Mouse (Mus musculus): ENCODE measurements at regions not wholly inside any gene's neighbourhood (a gene's known extent, or its start where the extent isn't known, plus 50 kb on each side); places are given as distances from the start of the nearest gene placed in this dataset.

- no peak overlapping the region for H3K27ac ChIP-seq
- no peak overlapping the region for H3K9ac ChIP-seq
- WGBS, result 81% methylated on average over 3 of the region's 3 CpGs
- H3K4me3 ChIP-seq, result no peak overlapping the region
- ATAC-seq (ENCODE audit: low FRiP score, low read depth), result no peak
- no peaks in the 10 kb centered on the region for H3K36me3 ChIP-seq
- H3K4me2 ChIP-seq (replicated peaks), result no peak overlapping the region
- no peaks in the 10 kb centered on the region for H3K4me1 ChIP-seq
- no peaks in the 10 kb centered on the region for H3K27me3 ChIP-seq
- H3K9me3 ChIP-seq, result no peaks in the 10 kb centered on the region
These were observed 132.4 kb downstream of the Ifng start for GRCm38 (mm10) chr10:118573247-118573646.

DNA sequence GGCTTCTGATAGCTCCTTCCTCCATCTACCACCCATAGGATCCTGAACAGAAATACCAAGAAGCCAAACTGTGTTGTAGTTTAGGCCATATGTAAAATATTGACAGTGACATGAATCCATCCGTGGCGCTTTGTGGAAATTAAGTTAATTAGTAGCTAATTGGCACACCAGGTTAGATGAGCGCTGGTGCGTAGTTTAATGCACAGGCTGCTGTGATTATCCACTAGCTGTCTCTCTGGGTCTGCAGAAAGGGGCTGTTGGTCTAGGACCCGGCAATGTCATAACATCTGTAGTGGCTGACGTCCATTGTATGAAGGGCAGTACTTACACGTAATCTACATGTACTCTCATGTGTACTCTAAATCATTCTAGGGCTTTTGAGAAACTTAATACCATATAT, 134.7 kb downstream of the Ifng start:
- 83% methylated on average over 7 of the region's 7 CpGs for WGBS

DNA sequence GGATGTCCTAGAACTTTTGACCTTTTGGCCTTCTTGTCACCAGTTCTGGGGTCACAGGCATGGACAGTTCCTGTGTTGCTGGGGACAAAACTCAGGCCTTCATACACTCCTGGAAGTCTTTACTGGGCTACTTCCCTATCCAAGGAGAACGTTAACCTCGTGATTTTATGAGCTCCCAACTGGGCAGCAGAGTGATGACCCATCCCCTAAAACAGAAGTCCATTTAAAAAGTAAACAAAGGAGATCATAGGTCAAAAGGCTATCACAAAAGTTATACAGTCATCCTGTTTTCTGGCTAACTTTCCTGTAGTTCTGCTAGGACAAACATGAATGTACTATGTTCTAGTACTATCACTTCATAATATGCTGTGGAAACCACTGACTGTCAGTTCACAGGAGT, 140.5 kb downstream of the Ifng start:
- Histone ChIP-seq H3K36me3 (no peaks in the 10 kb centered on the region), H3K4me2 (replicated peaks) (no peak overlapping the region), H3K4me1 (no peaks in the 10 kb centered on the region), H3K9me3 (0 out of 2 replicates have a peak, but pooled peaks cover 3% of the 10 kb centered on the region), H3K27me3 (no peaks in the 10 kb centered on the region), H3K27ac (no peak overlapping the region), H3K4me3 (no peak overlapping the region), H3K9ac (no peak overlapping the region)
- 27% methylated on average over 2 of the region's 2 CpGs for WGBS
- ATAC-seq (ENCODE audit: low FRiP score, low read depth), result no peak

More for the DNA sequence above, 134.7 kb downstream of the Ifng start:
- no peak overlapping the region for H3K9ac ChIP-seq
- no peak overlapping the region for H3K4me3 ChIP-seq
- H3K36me3 ChIP-seq, result no peaks in the 10 kb centered on the region
- no peak for ATAC-seq (ENCODE audit: low FRiP score, low read depth)
- H3K27me3 ChIP-seq, result no peaks in the 10 kb centered on the region
- H3K4me2 ChIP-seq (replicated peaks), result no peak overlapping the region
- H3K4me1 ChIP-seq, result no peaks in the 10 kb centered on the region
- H3K27ac ChIP-seq, result no peak overlapping the region
- H3K9me3 ChIP-seq, result 0 out of 2 replicates have a peak, but pooled peaks cover 3% of the 10 kb centered on the region

DNA sequence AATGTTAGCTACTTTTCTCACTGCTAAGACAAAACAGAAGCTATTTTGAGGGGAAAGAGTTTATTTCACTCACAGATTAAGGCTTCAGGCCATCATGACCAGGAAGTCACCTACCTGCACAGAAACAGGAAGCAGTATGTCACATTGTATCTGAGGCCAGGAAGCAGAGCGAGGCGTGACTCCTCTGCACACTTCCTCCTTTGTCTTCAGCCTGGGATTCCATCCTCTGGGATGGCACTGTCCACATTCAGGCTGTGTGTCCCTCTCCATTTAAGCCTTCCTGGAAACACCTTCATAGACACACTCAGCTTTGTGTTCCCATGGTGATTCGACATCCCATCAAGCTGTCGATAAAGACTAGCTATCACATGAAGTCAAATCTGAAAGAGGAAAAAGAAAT, 145.0 kb downstream of the Ifng start:
- 89% methylated on average over 4 of the region's 4 CpGs for WGBS
- no peak overlapping the region for H3K4me3 ChIP-seq
- no peaks in the 10 kb centered on the region for H3K4me1 ChIP-seq
- no peaks in the 10 kb centered on the region for H3K9me3 ChIP-seq
- no peak overlapping the region for H3K27ac ChIP-seq
- H3K9ac ChIP-seq, result no peak overlapping the region
- H3K27me3 ChIP-seq, result no peaks in the 10 kb centered on the region
- H3K36me3 ChIP-seq, result no peaks in the 10 kb centered on the region
- no peak overlapping the region for H3K4me2 ChIP-seq (replicated peaks)
- ATAC-seq (ENCODE audit: low FRiP score, low read depth), result no peak

DNA sequence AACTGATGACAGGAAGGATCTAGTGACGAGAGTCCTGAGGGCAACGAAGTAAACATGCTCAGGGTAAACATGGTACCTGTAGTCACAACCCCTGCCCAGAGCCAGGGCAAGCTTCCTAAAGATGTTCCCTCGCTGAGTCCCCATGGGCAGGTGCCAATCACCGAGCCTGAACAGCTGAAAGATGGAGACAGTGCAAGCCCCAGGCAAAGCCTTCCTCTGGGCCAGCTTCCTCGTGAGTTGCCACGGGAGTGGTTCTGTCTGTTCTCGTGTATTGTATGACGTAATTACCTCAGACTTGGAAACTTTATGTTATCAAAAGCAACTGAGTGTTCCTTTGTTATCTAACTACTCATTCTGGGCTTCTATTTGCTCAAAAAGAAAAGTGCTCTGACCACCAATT, 147.4 kb downstream of the Ifng start:
- no peaks in the 10 kb centered on the region for H3K9me3 ChIP-seq
- H3K27ac ChIP-seq, result no peak overlapping the region
- no peak overlapping the region for H3K4me2 ChIP-seq (replicated peaks)
- H3K4me1 ChIP-seq, result no peaks in the 10 kb centered on the region
- no peaks in the 10 kb centered on the region for H3K27me3 ChIP-seq
- no peak for ATAC-seq (ENCODE audit: low FRiP score, low read depth)
- H3K4me3 ChIP-seq, result no peak overlapping the region
- 62% methylated on average over 8 of the region's 8 CpGs for WGBS
- H3K36me3 ChIP-seq, result no peaks in the 10 kb centered on the region
- no peak overlapping the region for H3K9ac ChIP-seq

GRCm38 (mm10) chr10:118592648-118593368, 152.0 kb downstream of the Ifng start:
- no peak overlapping the region for H3K4me2 ChIP-seq (replicated peaks)
- WGBS, result 30% methylated on average over 16 of the region's 16 CpGs
- H3K36me3 ChIP-seq, result no peaks in the 10 kb centered on the region
- no peaks in the 10 kb centered on the region for H3K9me3 ChIP-seq
- no peak overlapping the region for H3K27ac ChIP-seq
- no peak overlapping the region for H3K9ac ChIP-seq
- no peaks in the 10 kb centered on the region for H3K27me3 ChIP-seq
- peak; percentile 67; the same call in 1 of the 2 replicates for ATAC-seq (ENCODE audit: low FRiP score, low read depth)
- no peak overlapping the region for H3K4me3 ChIP-seq
- peaks cover 7% of the 10 kb centered on the region for H3K4me1 ChIP-seq

- no peak overlapping the region for H3K4me2 ChIP-seq (replicated peaks)
- no peak for ATAC-seq (ENCODE audit: low FRiP score, low read depth)
- H3K9ac ChIP-seq, result no peak overlapping the region
- WGBS, result 67% methylated on average over 8 of the region's 8 CpGs
- no peaks in the 10 kb centered on the region for H3K27me3 ChIP-seq
- no peak overlapping the region for H3K27ac ChIP-seq
- H3K4me1 ChIP-seq, result peaks cover 11% of the 10 kb centered on the region
- H3K4me3 ChIP-seq, result no peak overlapping the region
- no peaks in the 10 kb centered on the region for H3K9me3 ChIP-seq
- H3K36me3 ChIP-seq, result no peaks in the 10 kb centered on the region
These were observed 155.4 kb downstream of the Ifng start for GRCm38 (mm10) chr10:118596206-118596605.

DNA sequence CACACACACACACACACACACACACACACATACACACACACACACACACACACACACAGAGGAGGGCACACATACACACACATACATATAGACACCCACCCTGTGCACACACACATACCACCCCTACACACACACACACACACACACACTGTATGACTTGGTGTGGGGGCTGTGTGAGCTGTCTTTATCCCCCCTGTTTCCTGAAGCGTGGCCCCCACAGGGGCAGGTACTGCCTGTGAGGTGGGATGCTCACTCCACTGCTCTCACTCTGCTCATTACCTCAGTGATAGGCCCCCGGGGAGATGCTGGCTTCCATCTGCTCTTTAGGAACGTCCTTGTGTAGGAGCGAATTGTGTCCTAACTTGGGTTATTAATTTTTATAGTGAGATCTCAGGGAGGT, 157.7 kb downstream of the Ifng start:
- Histone ChIP-seq H3K4me3 (no peak overlapping the region), H3K4me2 (replicated peaks) (no peak overlapping the region), H3K36me3 (no peaks in the 10 kb centered on the region), H3K9ac (no peak overlapping the region), H3K4me1 (peaks cover 11% of the 10 kb centered on the region), H3K9me3 (no peaks in the 10 kb centered on the region), H3K27ac (no peak overlapping the region), H3K27me3 (no peaks in the 10 kb centered on the region)
- ATAC-seq (ENCODE audit: low FRiP score, low read depth), result no peak
- WGBS, result 54% methylated on average over 4 of the region's 4 CpGs

GRCm38 (mm10) chr10:118599197-118599596, 158.4 kb downstream of the Ifng start:
- no peaks in the 10 kb centered on the region for H3K9me3 ChIP-seq
- ATAC-seq (ENCODE audit: low FRiP score, low read depth), result no peak
- H3K4me1 ChIP-seq, result peaks cover 11% of the 10 kb centered on the region
- no peaks in the 10 kb centered on the region for H3K27me3 ChIP-seq
- WGBS, result 83% methylated on average over 5 of the region's 5 CpGs
- H3K9ac ChIP-seq, result no peak overlapping the region
- H3K27ac ChIP-seq, result no peak overlapping the region
- no peaks in the 10 kb centered on the region for H3K36me3 ChIP-seq
- no peak overlapping the region for H3K4me3 ChIP-seq
- no peak overlapping the region for H3K4me2 ChIP-seq (replicated peaks)

DNA sequence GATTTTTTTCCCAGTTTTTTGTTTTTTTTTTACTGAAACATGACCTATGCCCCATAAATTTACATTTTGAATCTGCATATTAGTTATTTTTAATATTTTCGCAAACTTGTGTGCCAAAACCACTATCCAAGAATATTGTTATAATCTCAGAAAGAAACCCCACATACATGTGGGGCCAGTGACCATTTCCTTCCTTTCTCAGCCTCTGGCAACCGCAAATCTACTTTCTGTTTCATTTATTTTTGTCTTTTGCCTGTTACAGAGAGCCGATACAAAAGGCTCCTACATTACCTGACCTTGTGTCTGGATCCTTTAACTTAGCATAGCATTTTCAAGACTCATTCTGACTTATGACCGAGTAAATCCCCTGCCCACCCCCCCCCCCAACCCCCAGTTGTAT, 158.8 kb downstream of the Ifng start:
- H3K27me3 ChIP-seq, result no peaks in the 10 kb centered on the region
- no peak overlapping the region for H3K4me2 ChIP-seq (replicated peaks)
- 78% methylated on average over 4 of the region's 4 CpGs for WGBS
- peaks cover 11% of the 10 kb centered on the region for H3K4me1 ChIP-seq
- no peak for ATAC-seq (ENCODE audit: low FRiP score, low read depth)
- no peak overlapping the region for H3K27ac ChIP-seq
- no peak overlapping the region for H3K4me3 ChIP-seq
- H3K36me3 ChIP-seq, result no peaks in the 10 kb centered on the region
- H3K9me3 ChIP-seq, result no peaks in the 10 kb centered on the region
- H3K9ac ChIP-seq, result no peak overlapping the region

GRCm38 (mm10) chr10:118602922-118603321, 162.1 kb downstream of the Ifng start:
- Histone ChIP-seq H3K4me3 (no peak overlapping the region), H3K4me1 (peaks cover 4% of the 10 kb centered on the region; the same call in 1 of the 2 replicates), H3K27ac (no peak overlapping the region), H3K27me3 (no peaks in the 10 kb centered on the region), H3K36me3 (no peaks in the 10 kb centered on the region), H3K9me3 (no peaks in the 10 kb centered on the region), H3K9ac (no peak overlapping the region), H3K4me2 (replicated peaks) (no peak overlapping the region)
- WGBS, result 71% methylated on average over 4 of the region's 4 CpGs
- ATAC-seq (ENCODE audit: low FRiP score, low read depth), result no peak

DNA sequence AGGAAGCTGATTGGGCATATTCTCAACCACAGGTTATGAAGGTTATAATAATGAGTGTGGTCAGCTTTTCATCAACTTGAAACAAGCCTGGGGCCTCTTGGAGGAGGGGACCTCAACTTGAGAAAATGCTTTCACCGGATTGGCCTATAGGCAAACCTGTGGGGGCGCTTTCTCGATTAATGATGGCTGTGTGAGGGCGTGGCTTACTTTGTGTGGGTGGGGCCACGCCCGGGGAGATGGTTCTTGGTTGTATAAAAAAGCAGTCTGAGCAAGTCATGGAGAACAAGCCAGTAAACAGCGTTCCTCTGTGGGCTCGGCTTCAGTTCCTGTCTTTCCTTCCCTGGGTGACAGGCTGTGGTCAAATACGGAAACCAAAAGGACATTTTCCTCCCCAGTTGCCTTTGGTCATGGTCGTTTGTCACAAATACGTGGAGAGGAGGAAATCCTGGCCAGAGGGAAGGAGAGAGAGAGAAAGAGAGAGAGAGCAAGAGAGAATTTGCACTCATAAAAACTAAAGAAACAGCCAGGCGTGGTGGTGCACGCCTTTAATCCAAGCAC, 163.1 kb downstream of the Ifng start:
- H3K4me1 ChIP-seq, result no peaks in the 10 kb centered on the region
- H3K4me2 ChIP-seq (replicated peaks), result no peak overlapping the region
- no peak for ATAC-seq (ENCODE audit: low FRiP score, low read depth)
- no peak overlapping the region for H3K4me3 ChIP-seq
- 85% methylated on average over 13 of the region's 13 CpGs for WGBS
- no peak overlapping the region for H3K27ac ChIP-seq
- H3K9me3 ChIP-seq, result no peaks in the 10 kb centered on the region
- H3K36me3 ChIP-seq, result no peaks in the 10 kb centered on the region
- no peaks in the 10 kb centered on the region for H3K27me3 ChIP-seq
- H3K9ac ChIP-seq, result no peak overlapping the region

All from limb, embryonic 13.5 days (tissue).